Mouse (Mus musculus) kidney, adult 18-20 months (tissue): ENCODE results near the gene Ralgps2.

Source experiments
- DNase-seq: peaks from one replicate; pipeline ENCODE4 v3.0.0; 2021

Gene Ralgps2

DNA sequence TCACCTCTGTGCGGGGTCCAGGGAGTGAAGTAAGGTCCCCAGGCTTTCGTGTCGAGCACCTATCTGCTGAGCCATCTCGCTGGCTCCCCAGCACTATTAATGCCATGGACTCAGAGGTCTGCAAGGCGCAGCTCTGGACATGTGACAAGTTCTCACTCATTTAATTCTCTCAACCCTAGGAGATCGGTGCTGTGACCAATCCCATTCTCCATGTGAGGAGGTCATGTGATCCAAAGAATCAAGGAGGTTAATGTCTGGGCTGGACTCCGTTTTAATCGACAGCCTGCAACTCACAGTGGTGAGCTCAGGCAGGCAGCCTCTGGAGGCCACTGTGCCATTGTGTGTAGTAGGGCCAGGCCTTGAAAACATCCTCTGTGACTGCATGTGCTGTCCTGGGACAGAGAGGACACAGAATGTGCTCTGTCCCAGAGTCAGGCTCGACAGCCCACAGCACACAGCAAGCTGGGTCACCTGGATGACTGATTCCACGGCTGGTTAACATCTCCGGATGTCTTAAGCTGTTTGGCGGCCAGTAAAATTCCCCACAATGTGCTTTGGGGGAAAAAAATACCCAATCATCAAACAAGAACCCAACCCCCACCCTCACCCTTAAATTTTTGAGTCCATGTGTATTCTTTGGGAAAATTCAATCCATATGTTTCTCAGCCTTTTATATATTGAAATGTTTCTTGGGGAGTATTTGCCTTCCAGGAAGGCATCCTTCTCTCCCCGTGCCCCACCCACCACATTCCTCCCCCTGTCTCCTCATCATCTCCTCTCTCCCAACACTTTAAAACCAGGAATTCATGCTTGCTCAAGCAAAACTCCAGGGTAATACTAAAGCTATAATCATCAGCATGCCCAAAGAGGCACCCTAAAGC, 178.6 kb downstream of the Ralgps2 start:
- DNase-seq, result no peak

DNA sequence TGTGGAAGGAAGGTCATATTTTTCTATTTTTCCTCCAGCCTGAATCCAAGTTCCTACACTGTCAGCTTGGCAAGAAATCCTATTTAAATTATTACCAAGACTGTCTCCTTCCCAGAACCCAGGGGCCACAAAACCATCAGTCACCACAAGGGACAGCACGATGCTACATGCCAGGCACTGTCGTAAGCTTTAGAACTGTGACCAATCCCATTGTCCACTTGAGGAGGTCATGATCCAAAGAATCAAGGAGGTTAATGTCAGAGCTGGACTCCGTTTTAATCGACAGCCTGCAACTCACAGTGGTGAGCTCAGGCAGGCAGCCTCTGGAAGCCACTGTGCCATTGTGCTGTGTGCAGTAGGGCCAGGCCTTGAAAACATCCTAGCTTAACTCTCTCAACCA, 181.1 kb downstream of the Ralgps2 start:
- DNase-seq, result no peak

DNA sequence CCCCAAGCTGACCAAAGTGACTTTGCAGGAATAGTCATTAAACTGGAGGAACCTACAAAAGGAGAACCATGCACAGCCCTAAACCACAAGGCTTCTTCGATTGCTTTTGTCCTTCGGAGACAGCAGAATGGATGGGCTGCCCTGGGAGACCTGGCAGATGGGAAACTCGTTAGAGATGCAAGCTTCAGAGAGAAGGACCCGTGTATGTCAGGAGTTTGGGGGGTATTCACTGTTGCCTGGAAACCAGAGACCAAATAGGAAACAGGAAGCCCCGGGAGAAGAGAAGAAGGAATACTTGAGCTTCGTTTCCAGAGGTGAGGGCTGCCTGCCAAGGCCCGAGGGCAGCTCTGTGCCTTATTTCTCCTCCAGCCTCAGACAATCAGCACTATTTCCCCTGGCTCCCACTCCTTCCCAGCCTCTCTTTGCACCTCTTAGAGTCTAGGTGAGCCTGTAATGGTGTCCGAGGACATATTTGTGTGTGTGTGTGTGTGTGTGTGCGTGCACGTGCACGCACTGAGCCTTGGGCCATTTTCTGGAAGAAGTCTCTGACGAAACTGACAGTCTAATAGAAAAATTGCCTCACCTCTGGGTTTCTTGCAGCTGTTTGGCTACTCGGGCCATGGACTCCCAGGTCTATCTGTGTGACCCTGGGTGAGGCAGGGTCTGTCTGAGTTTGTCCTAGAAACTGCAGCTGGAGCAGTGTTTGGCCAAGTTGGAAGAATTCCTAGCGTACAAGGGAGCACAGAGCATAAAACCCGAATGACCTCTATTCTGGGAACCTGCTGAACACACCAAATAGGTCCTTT, 184.6 kb downstream of the Ralgps2 start:
- no peak for DNase-seq
